Mouse (Mus musculus): ENCODE data around the gene Baiap3. TPM values are rescaled to one million over a fixed set of nuclear protein-coding genes. Genes with fewer than 3 reads are reported as not detected.

Baiap3 gene
- polyA plus RNA-seq, 1 experiment, result not detected

GRCm38 (mm10) chr17:25274571-25275346 is 18.6 kb upstream of the Baiap3 start, which contains the start of gene Ube2i:
TSS of gene Ube2i (minus strand) at chr17:25274622.
- WGBS, result 80% methylated on average over 9 of the region's 9 CpGs

DNA sequence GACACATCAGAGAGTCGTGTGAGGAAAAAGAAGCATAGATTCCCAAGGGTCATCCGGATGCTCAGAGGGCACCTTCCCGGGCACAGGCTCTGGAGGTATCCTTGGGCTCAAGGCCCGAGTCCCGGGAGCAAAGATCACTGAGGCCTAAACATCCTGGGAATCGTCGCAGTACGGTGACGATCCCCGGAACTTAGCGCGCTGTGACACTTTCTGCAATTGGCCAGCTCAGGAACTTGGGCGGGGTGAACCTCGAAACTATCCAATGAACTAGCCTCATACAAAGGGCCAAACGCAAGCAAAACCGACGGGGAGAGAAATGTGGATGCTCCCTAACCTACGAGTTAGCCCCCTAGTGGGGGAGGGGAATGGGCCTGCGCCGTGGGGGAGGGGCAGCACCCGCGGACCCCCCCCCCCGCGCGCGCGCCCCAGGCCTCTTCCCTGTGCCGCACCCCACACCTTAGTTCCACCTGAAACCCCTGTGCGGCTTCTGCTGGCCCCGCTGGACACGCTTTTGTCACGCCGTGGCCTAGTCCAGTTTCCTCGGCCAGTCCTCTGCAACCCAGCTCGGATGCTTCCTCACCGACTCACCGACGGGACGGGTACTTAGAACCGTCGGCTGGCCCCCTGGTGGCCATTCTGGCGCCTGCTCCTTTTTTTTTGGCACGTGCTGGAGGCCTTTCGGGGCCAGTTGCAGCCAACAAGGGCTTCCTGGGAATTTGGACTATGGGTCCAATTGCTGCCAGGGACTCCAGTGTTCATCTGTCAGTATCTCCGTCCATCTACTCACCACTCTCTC is 17.7 kb upstream of the Baiap3 start:
- Histone ChIP-seq H3K4me3 (ENCODE audit: insufficient read depth, low read depth, low read length) (peak overlapping the region; percentile 75), H3K4me1 (ENCODE audit: control insufficient read depth, insufficient read depth, low read length) (peaks cover 14% of the 10 kb centered on the region), H3K27ac (ENCODE audit: insufficient read depth, low read depth, low read length) (peak overlapping the region; percentile 100)
- under 1% methylated on average over 44 of the region's 45 CpGs for WGBS
- TF ChIP-seq CTCF (IDR thresholded peaks at IDR 0.05; ENCODE audit: insufficient read depth, low read depth, low read length) (peak; percentile 69), POLR2A (IDR thresholded peaks at IDR 0.05; ENCODE audit: insufficient read depth, low read depth, low read length) (no peak)

More at GRCm38 (mm10) chr17:25274571-25275346, 18.6 kb upstream of the Baiap3 start, which contains the start of gene Ube2i:
- TF ChIP-seq CTCF (IDR thresholded peaks at IDR 0.05; ENCODE audit: insufficient read depth, low read depth, low read length), result no peak
- no peak for TF ChIP-seq POLR2A (IDR thresholded peaks at IDR 0.05; ENCODE audit: insufficient read depth, low read depth, low read length)
- peak within 1 kb of the TSS; percentile 75 for H3K4me3 ChIP-seq (ENCODE audit: insufficient read depth, low read depth, low read length)
- peaks cover 8% of the 10 kb centered on the region for H3K4me1 ChIP-seq (ENCODE audit: control insufficient read depth, insufficient read depth, low read length)
- peak within 1 kb of the TSS; percentile 100 for H3K27ac ChIP-seq (ENCODE audit: insufficient read depth, low read depth, low read length)

DNA sequence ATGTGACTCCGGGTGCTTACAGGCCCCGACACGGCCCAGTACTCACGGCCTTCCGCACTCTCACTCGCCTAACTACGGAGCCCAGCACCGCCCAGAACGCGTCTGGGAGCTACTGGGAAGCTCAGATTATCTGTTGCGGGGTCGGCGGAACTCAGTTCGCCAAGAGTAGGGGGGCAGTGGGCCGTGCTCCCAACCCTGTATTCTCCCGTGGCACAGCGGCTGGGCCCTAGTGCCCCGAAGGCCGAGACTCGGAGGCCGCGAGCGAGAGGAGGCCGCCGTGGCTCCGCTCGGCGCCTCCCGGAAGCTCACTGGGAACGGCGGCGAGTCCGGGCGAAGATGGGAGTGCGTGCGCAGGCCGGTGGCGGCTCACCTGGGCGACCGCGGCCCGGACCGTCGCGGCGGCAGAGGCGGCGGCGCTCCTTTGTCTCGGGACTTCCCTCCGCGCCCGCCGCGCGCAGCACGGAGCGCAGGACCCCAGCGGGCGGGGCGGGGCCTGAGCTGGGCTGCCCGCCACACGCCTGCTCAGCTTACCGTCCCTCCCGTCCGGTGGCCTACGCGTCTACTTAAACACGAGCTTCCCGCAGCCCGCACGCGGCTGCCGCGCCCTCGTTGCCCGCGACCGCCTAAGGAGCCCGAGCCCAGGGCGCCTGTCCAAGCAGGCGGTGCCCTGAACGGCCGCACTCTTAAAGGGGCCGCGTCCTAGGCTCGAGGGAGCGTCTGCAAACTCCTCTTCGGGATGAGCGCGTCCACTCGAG is 17.0 kb upstream of the Baiap3 start:
- TF ChIP-seq POLR2A (IDR thresholded peaks at IDR 0.05; ENCODE audit: insufficient read depth, low read depth, low read length), result peak; percentile 74
- no peak; the same call in 1 of the 2 replicates for TF ChIP-seq CTCF (IDR thresholded peaks at IDR 0.05; ENCODE audit: insufficient read depth, low read depth, low read length)
- Histone ChIP-seq H3K27ac (ENCODE audit: insufficient read depth, low read depth, low read length) (peak overlapping the region; percentile 100), H3K4me1 (ENCODE audit: control insufficient read depth, insufficient read depth, low read length) (peaks cover 14% of the 10 kb centered on the region), H3K4me3 (ENCODE audit: insufficient read depth, low read depth, low read length) (peak overlapping the region; percentile 75)
- WGBS, result under 1% methylated on average over 90 of the region's 92 CpGs

GRCm38 (mm10) chr17:25272326-25272725 is 16.2 kb upstream of the Baiap3 start:
- peaks cover 14% of the 10 kb centered on the region for H3K4me1 ChIP-seq (ENCODE audit: control insufficient read depth, insufficient read depth, low read length)
- H3K4me3 ChIP-seq (ENCODE audit: insufficient read depth, low read depth, low read length), result peak overlapping the region; percentile 75
- WGBS, result under 1% methylated on average over 10 of the region's 10 CpGs
- H3K27ac ChIP-seq (ENCODE audit: insufficient read depth, low read depth, low read length), result no peak overlapping the region; the same call in 1 of the 2 replicates
- TF ChIP-seq CTCF (IDR thresholded peaks at IDR 0.05; ENCODE audit: insufficient read depth, low read depth, low read length) (no peak), POLR2A (IDR thresholded peaks at IDR 0.05; ENCODE audit: insufficient read depth, low read depth, low read length) (no peak)

DNA sequence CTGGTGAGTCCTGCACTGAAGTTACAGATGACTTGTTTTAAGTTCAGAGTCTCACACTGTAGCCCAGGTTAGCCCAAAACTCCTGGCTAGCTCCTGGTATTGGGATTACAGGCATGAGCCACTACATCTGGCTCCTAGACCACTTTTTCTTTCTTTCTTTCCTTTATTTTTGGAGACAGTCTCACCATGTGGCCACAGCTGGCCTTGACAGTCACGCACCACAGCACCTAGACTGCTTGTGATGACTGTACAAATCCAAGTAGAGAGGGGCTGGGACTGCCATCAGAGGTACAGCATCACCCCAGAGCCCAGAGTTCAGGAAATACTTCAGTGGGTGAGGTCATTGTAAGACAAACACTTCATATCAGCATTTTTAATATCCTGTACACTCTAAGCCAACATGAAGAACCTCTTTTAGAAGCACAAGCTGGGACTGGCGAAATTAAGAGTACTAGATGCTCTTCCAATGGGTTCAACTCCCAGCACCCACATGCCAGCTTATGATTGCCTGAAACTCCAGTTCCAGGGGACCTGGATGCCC is 14.7 kb upstream of the Baiap3 start:
- Histone ChIP-seq H3K27ac (ENCODE audit: insufficient read depth, low read depth, low read length) (no peak overlapping the region), H3K4me1 (ENCODE audit: control insufficient read depth, insufficient read depth, low read length) (peaks cover 14% of the 10 kb centered on the region), H3K4me3 (ENCODE audit: insufficient read depth, low read depth, low read length) (no peak overlapping the region)
- WGBS, result 70% methylated on average over 2 of the region's 2 CpGs
- no peak for TF ChIP-seq POLR2A (IDR thresholded peaks at IDR 0.05; ENCODE audit: insufficient read depth, low read depth, low read length)
- TF ChIP-seq CTCF (IDR thresholded peaks at IDR 0.05; ENCODE audit: insufficient read depth, low read depth, low read length), result no peak

DNA sequence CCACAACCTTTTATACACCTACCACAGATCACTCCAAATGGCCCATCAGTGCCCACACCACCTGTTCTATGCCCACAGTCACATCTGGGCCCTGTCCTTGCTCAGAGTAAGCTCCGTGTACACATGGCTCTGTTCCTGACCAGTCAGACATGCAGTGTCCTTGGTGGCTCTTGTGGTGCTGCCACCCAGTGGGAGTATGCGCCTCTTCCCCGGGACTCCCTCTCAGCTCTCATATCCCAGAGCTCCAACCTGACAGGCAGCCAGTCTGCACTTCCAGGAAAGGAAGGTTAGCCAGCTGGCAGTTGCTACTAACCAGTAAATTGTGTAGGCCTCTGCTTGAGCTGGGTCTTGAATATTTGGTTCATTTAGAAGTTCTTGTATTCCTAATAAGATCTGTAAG is 8.3 kb upstream of the Baiap3 start:
- TF ChIP-seq CTCF (IDR thresholded peaks at IDR 0.05; ENCODE audit: insufficient read depth, low read depth, low read length) (no peak), POLR2A (IDR thresholded peaks at IDR 0.05; ENCODE audit: insufficient read depth, low read depth, low read length) (no peak)
- Histone ChIP-seq H3K27ac (ENCODE audit: insufficient read depth, low read depth, low read length) (no peak overlapping the region), H3K4me1 (ENCODE audit: control insufficient read depth, insufficient read depth, low read length) (0 out of 2 replicates have a peak, but pooled peaks cover 3% of the 10 kb centered on the region), H3K4me3 (ENCODE audit: insufficient read depth, low read depth, low read length) (no peak overlapping the region)
- WGBS, result 44% methylated on average over 3 of the region's 3 CpGs

GRCm38 (mm10) chr17:25257804-25258261 is 1.7 kb upstream of the Baiap3 start:
- peaks cover 35% of the 10 kb centered on the region for H3K4me1 ChIP-seq (ENCODE audit: control insufficient read depth, insufficient read depth, low read length)
- no peak overlapping the region for H3K27ac ChIP-seq (ENCODE audit: insufficient read depth, low read depth, low read length)
- H3K4me3 ChIP-seq (ENCODE audit: insufficient read depth, low read depth, low read length), result no peak overlapping the region
- TF ChIP-seq POLR2A (IDR thresholded peaks at IDR 0.05; ENCODE audit: insufficient read depth, low read depth, low read length), result no peak
- TF ChIP-seq CTCF (IDR thresholded peaks at IDR 0.05; ENCODE audit: insufficient read depth, low read depth, low read length), result no peak
- WGBS, result 56% methylated on average over 6 of the region's 6 CpGs

- peaks cover 37% of the 10 kb centered on the region for H3K4me1 ChIP-seq (ENCODE audit: control insufficient read depth, insufficient read depth, low read length)
- H3K4me3 ChIP-seq (ENCODE audit: insufficient read depth, low read depth, low read length), result no peak overlapping the region
- no peak for TF ChIP-seq POLR2A (IDR thresholded peaks at IDR 0.05; ENCODE audit: insufficient read depth, low read depth, low read length)
- TF ChIP-seq CTCF (IDR thresholded peaks at IDR 0.05; ENCODE audit: insufficient read depth, low read depth, low read length), result no peak
- WGBS, result 81% methylated on average over 2 of the region's 2 CpGs
- H3K27ac ChIP-seq (ENCODE audit: insufficient read depth, low read depth, low read length), result no peak overlapping the region
These were observed 1.1 kb downstream of the Baiap3 start for GRCm38 (mm10) chr17:25255110-25255509.
